ENCODE assay signal across 9 mouse cellular contexts in the genomic region with DNA sequence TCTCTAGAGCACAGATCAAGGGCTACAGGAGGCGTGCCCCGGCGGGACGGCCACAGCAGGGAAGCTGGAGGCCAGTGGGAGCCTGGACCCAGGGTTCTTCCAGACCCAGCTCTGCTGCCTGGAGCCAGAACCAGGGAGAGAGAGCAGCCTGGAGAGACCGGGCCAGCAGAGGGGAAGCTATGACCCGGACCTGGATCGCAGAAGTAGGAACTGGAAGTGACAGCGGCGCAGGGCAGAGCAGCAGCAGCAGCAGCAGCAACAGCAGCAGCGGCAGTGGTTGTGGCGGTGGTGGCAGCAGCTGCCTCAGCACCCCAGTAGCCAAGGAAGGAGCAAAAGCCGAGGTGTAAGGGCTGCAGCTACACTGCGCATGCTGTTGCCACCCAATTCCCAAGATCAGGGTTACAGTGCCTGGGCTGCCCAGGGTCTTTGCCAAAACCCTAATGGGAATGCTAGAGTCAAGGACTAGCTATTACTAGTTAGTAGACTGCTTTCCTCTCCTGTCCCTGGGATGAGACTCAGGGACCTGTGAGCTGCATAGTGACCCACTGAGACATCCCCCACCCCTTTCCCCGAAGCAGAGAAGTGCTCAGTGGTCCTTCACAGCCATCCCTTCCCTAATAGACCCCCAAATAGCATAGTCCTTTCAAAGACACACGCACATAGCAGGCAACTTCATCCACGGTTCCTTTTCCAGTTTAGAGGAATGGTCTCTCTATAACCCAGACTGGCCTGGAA. TPM values are rescaled to one million over a fixed set of nuclear protein-coding genes. Genes with fewer than 3 reads are reported as not detected.
DNase-seq lines count a peak whose midpoint lies in the region; ATAC-seq and TF ChIP-seq lines count a peak whose summit lies in the region.
"Had no signal": no experiment of that assay in that cellular context is flagged by ENCODE, and none has a peak within 500 bp of the region (broad histone marks: within the 10 kb centered on the region; RNA-seq: fewer than 3 reads in every experiment).

No protein-coding gene starts in this region.

- H3K36me3 ChIP-seq in heart, embryonic 15.5 days, result no peaks in the 10 kb centered on the region
- no peaks in the 10 kb centered on the region for H3K36me3 ChIP-seq in kidney, postnatal 0 days (ENCODE audit: insufficient read depth, low read length)

- TF ChIP-seq POLR2A in embryonic fibroblast, embryonic 13.5 days (IDR thresholded peaks at IDR 0.05; ENCODE audit: low read depth, low read length), result no peak

- peak overlapping the region; percentile 19; the same call in 1 of the 2 replicates for H3K4me3 ChIP-seq in embryonic fibroblast, embryonic 13.5 days (ENCODE audit: insufficient read depth, low read length)
- H3K4me3 ChIP-seq in heart, embryonic 15.5 days, result peak overlapping the region; percentile 59
- peak overlapping the region; percentile 37 for H3K4me3 ChIP-seq in kidney, postnatal 0 days (replicated peaks; ENCODE audit: low read depth, low read length)
- H3K4me3 ChIP-seq: myocyte had no signal

- H3K4me2 ChIP-seq in heart, embryonic 15.5 days, result peak overlapping the region; percentile 71
- peak overlapping the region; percentile 70 for H3K4me2 ChIP-seq in kidney, postnatal 0 days (ENCODE audit: low read length)

- no peaks in the 10 kb centered on the region for H3K4me1 ChIP-seq in embryonic fibroblast, embryonic 13.5 days (ENCODE audit: control insufficient read depth, insufficient read depth, low read length)
- H3K4me1 ChIP-seq in heart, embryonic 15.5 days (replicated peaks), result no peaks in the 10 kb centered on the region
- no peaks in the 10 kb centered on the region for H3K4me1 ChIP-seq in kidney, postnatal 0 days (replicated peaks; ENCODE audit: insufficient read depth, low read length)

- H3K9me3 ChIP-seq in heart, embryonic 15.5 days (replicated peaks), result no peaks in the 10 kb centered on the region
- H3K9me3 ChIP-seq in kidney, postnatal 0 days (replicated peaks; ENCODE audit: low read length), result no peaks in the 10 kb centered on the region

- DNase-seq in adrenal gland, postnatal 10 days, result peak; percentile 61
- peak; percentile 46 for DNase-seq in kidney, postnatal 0 days (ENCODE audit: low spot score)
- DNase-seq in lung, postnatal 10 days, result peak; percentile 72
- peak; percentile 41 for DNase-seq in ovary, postnatal 36 days (ENCODE audit: low spot score)
- DNase-seq in urinary bladder, postnatal 25 days (ENCODE audit: low spot score), result peak; percentile 14

- TF ChIP-seq CTCF in embryonic fibroblast, embryonic 13.5 days (IDR thresholded peaks at IDR 0.05; ENCODE audit: borderline replicate concordance, insufficient read depth, low read length), result no peak
- no peak for TF ChIP-seq CTCF in kidney, postnatal 0 days (IDR thresholded peaks at IDR 0.05; ENCODE audit: low read depth)

- H3K27me3 ChIP-seq in heart, embryonic 15.5 days, result no peaks in the 10 kb centered on the region
- no peaks in the 10 kb centered on the region for H3K27me3 ChIP-seq in kidney, postnatal 0 days (ENCODE audit: insufficient read depth, low read length)

- WGBS in heart, embryonic 15.5 days, result 21% methylated on average over 16 of the region's 16 CpGs
- WGBS in kidney, postnatal 0 days, result 48% methylated on average over 12 of the region's 16 CpGs

- peak; percentile 65 for ATAC-seq in CD4-positive, CD25-positive, alpha-beta regulatory T cell, adult 4 months
- peak; percentile 68 for ATAC-seq in heart, embryonic 15.5 days (replicated peaks; ENCODE audit: insufficient number of reproducible peaks, insufficient read depth, low FRiP score, low read depth)
- peak; percentile 52 for ATAC-seq in kidney, postnatal 0 days (replicated peaks; ENCODE audit: low FRiP score, low read depth)

- peak overlapping the region; percentile 63 for H3K9ac ChIP-seq in heart, embryonic 15.5 days
- peak overlapping the region; percentile 43 for H3K9ac ChIP-seq in kidney, postnatal 0 days (ENCODE audit: low read depth, low read length)

- H3K27ac ChIP-seq in embryonic fibroblast, embryonic 13.5 days (ENCODE audit: insufficient read depth, low read length), result no peak overlapping the region
- peak overlapping the region; percentile 85 for H3K27ac ChIP-seq in heart, embryonic 15.5 days
- no peak overlapping the region for H3K27ac ChIP-seq in kidney, postnatal 0 days

RNA-seq across cellular contexts. Expression of a gene that starts 11.9 kb away (rescaled TPM):
- polyA plus RNA-seq in CD4-positive, CD25-positive, alpha-beta regulatory T cell, adult 4 months (2017; shearing (Covaris generic)), result 100 to 1,000 TPM in 1 of 2 experiments, 10 to 100 TPM in 1; 80.3 to 107 TPM
- 10 to 100 TPM; 29.0 to 35.4 TPM for total RNA-seq in adrenal gland, postnatal 10 days (2021)
- 10.9 and 11.4 TPM in 2 replicates for polyA plus RNA-seq in embryonic fibroblast, embryonic 13.5 days (2011; ENCODE audit: insufficient read length, low read depth, missing spikeins)
- 35.6 and 36.0 TPM in 2 replicates for polyA plus RNA-seq in heart, embryonic 15.5 days (2015; fragmentation: Nextera tagmentation; extraction: Ambion mirVana)
- polyA plus RNA-seq in kidney, postnatal 0 days (2015; fragmentation: Nextera tagmentation; extraction: Ambion mirVana), result 4.6 and 6.1 TPM in 2 replicates

Comparison
In these comparisons a context has a peak if more than half of its experiments do, and no peak if none do; other contexts are left out.
1. DNase-seq: peak in every context shown above with its lines; median percentile 72 in lung, postnatal 10 days; 61 in adrenal gland, postnatal 10 days; 46 in kidney, postnatal 0 days; 41 in ovary, postnatal 36 days; 14 in urinary bladder, postnatal 25 days.